Comparison of ENCODE assay signal across 12 mouse cellular contexts in genomic region chr1:71900106-71901074, GRCm38 (mm10).
"Had no signal": no experiment of that assay in that cellular context is flagged by ENCODE, and none has a peak within 500 bp of the region (broad histone marks: within the 10 kb centered on the region; RNA-seq: fewer than 3 reads in every experiment).

No protein-coding gene starts in this region.

- H3K36me3 ChIP-seq: lung, embryonic 15.5 days; midbrain, embryonic 10.5 days; midbrain, embryonic 13.5 days had no signal

- H3K4me1 ChIP-seq: megakaryocyte, embryonic 14.5 days; midbrain, embryonic 10.5 days; midbrain, embryonic 13.5 days had no signal

- H3K4me2 ChIP-seq: lung, embryonic 15.5 days; midbrain, embryonic 13.5 days had no signal

- H3K4me3 ChIP-seq: left cerebral cortex, adult 2 months; lung, embryonic 15.5 days; megakaryocyte, embryonic 14.5 days; midbrain, embryonic 10.5 days; midbrain, embryonic 13.5 days had no signal

- H3K27me3 ChIP-seq: lung, embryonic 15.5 days; megakaryocyte, embryonic 14.5 days; midbrain, embryonic 13.5 days had no signal

- H3K9ac ChIP-seq: lung, embryonic 15.5 days; midbrain, embryonic 13.5 days had no signal

- H3K27ac ChIP-seq: kidney, postnatal 0 days; left cerebral cortex, adult 2 months; lung, embryonic 15.5 days; midbrain, embryonic 10.5 days; midbrain, embryonic 13.5 days had no signal

- DNase-seq: kidney, adult 2 months; kidney, postnatal 25 days; layer of hippocampus, postnatal 36 days; lung, postnatal 14 days; lung, postnatal 4 days; thymus, postnatal 25 days had no signal

- H3K9me3 ChIP-seq: lung, embryonic 15.5 days; midbrain, embryonic 10.5 days; midbrain, embryonic 13.5 days had no signal

- ATAC-seq: midbrain, embryonic 13.5 days had no signal
